Mouse (Mus musculus): ENCODE data around the gene Vamp4.

DNA sequence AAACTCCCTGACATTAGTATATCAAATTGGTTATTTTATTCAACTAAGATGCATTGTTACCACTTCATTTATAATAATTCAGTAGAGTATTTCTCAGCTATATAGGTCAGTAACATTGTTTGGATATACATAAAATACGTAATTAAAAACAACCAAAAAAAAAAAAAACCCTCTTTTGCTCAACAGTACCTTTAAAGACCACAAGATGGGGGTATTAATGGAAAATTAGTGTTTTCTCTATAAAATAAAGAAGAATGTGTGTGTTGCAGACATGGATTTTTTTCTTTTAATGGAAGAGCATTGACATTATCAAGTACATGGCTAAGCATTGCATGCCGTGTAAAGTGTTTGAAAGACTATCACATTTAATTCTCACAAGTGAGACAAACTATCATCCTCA is 12.6 kb downstream of the Vamp4 start:
- TF ChIP-seq MAFK (IDR thresholded peaks at IDR 0.05; ENCODE audit: insufficient read depth, low read depth, low read length) (no peak), ZNF384 (IDR thresholded peaks at IDR 0.05; ENCODE audit: low read depth, low read length) (peak; percentile 70), HCFC1 (IDR thresholded peaks at IDR 0.05; ENCODE audit: borderline replicate concordance, insufficient read depth, low read length) (no peak)
